Mouse (Mus musculus) bone marrow macrophage, adult 2 months (primary cell): ENCODE data around the gene Tex46.

Source experiments
- CTCF ChIP-seq: IDR thresholded peaks from 2 replicates; pipeline ENCODE4 v1.5.1; 2012; ENCODE audit warnings: low read depth, mild to moderate bottlenecking, low read length, moderate library complexity
- POLR2A ChIP-seq: IDR thresholded peaks from 2 replicates; pipeline ENCODE4 v1.6.1; 2012; ENCODE audit warnings: mild to moderate bottlenecking, low read depth, low read length, borderline replicate concordance

- TF ChIP-seq CTCF (no peak), POLR2A (no peak)
Measured at GRCm38 (mm10) chr4:136587221-136587827, 22.9 kb upstream of the Tex46 start.
